In the genomic region with DNA sequence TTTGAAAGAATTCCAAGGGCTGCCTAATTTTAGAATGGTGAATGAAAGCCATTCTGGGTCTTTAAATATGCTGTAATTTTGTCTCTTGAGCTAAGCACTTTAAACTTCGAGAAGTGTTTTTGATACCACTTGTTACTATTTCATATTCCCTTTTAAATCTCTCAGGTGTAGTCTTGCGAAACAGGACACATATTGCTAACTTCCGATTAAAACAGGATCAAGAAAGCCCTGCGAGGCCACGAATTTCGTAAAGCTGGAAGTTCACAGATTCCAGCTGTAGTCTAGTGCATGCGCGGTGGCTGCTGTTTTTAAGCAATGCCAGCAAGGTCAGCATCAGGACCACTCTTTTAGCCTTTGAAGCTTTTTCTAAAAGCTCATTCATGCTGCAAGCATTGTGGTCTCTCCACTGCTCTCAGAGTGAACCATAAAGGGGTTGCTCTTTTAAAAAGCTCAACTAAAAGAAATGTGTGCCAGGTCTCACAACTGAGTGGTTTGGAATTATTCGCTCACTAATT, we compare ENCODE assay signal across 8 mouse cellular contexts. TPM values are rescaled to one million over a fixed set of nuclear protein-coding genes. Genes with fewer than 3 reads are reported as not detected.
DNase-seq lines count a peak whose midpoint lies in the region; ATAC-seq and TF ChIP-seq lines count a peak whose summit lies in the region.

No protein-coding gene starts in this region.

- H3K4me2 ChIP-seq in heart, embryonic 12.5 days = peak overlapping the region; percentile 70
- H3K4me2 ChIP-seq in embryonic facial prominence, embryonic 15.5 days (replicated peaks) = peak overlapping the region; percentile 58
- H3K4me2 ChIP-seq in intestine, postnatal 0 days (replicated peaks; ENCODE audit: low read depth) = peak overlapping the region; percentile 62

- H3K4me1 ChIP-seq in heart, embryonic 12.5 days (replicated peaks) = peaks cover 13% of the 10 kb centered on the region
- H3K4me1 ChIP-seq in embryonic facial prominence, embryonic 15.5 days = peaks cover 7% of the 10 kb centered on the region; the same call in 1 of the 2 replicates
- 0 out of 2 replicates have a peak, but pooled peaks cover 7% of the 10 kb centered on the region for H3K4me1 ChIP-seq in intestine, postnatal 0 days (replicated peaks; ENCODE audit: control insufficient read depth, insufficient read depth, low read length)

- peak overlapping the region; percentile 55 for H3K27ac ChIP-seq in heart, embryonic 12.5 days (ENCODE audit: poor library complexity, severe bottlenecking)
- peak overlapping the region; percentile 89 for H3K27ac ChIP-seq in embryonic facial prominence, embryonic 15.5 days (replicated peaks)
- peak overlapping the region; percentile 62; the same call in 1 of the 2 replicates for H3K27ac ChIP-seq in intestine, postnatal 0 days (ENCODE audit: low read depth, low read length)

- H3K27me3 ChIP-seq in heart, embryonic 12.5 days (replicated peaks) = no peaks in the 10 kb centered on the region
- no peaks in the 10 kb centered on the region for H3K27me3 ChIP-seq in embryonic facial prominence, embryonic 15.5 days
- H3K27me3 ChIP-seq in intestine, postnatal 0 days (replicated peaks; ENCODE audit: control insufficient read depth, insufficient read depth, low read length) = no peaks in the 10 kb centered on the region

- WGBS in heart, embryonic 12.5 days = 80% methylated on average over 9 of the region's 9 CpGs
- WGBS in embryonic facial prominence, embryonic 15.5 days = 72% methylated on average over 9 of the region's 9 CpGs
- WGBS in intestine, postnatal 0 days = 81% methylated on average over 9 of the region's 9 CpGs

- no peaks in the 10 kb centered on the region for H3K9me3 ChIP-seq in heart, embryonic 12.5 days (replicated peaks)
- H3K9me3 ChIP-seq in embryonic facial prominence, embryonic 15.5 days (replicated peaks) = no peaks in the 10 kb centered on the region
- H3K9me3 ChIP-seq in intestine, postnatal 0 days (ENCODE audit: control insufficient read depth) = no peaks in the 10 kb centered on the region

- 0 out of 2 replicates have a peak, but pooled peaks cover 6% of the 10 kb centered on the region for H3K36me3 ChIP-seq in heart, embryonic 12.5 days
- no peaks in the 10 kb centered on the region for H3K36me3 ChIP-seq in embryonic facial prominence, embryonic 15.5 days
- H3K36me3 ChIP-seq in intestine, postnatal 0 days (ENCODE audit: control insufficient read depth, insufficient read depth) = no peaks in the 10 kb centered on the region

- intact Hi-C loops in heart, postnatal 25 days (cut with DNase I) = no loop called here

- H3K4me3 ChIP-seq in heart, embryonic 12.5 days = peak overlapping the region; percentile 55
- peak overlapping the region; percentile 84 for H3K4me3 ChIP-seq in embryonic facial prominence, embryonic 15.5 days (replicated peaks)
- peak overlapping the region; percentile 52 for H3K4me3 ChIP-seq in intestine, postnatal 0 days (ENCODE audit: low read depth, low read length)

- no peak overlapping the region for H3K9ac ChIP-seq in heart, embryonic 12.5 days
- no peak overlapping the region for H3K9ac ChIP-seq in embryonic facial prominence, embryonic 15.5 days
- no peak overlapping the region for H3K9ac ChIP-seq in intestine, postnatal 0 days (ENCODE audit: low read depth, low read length)

- no peak for DNase-seq in heart, postnatal 25 days (ENCODE audit: low spot score)
- DNase-seq in lung, postnatal 10 days = peak; percentile 19
- DNase-seq in retina, embryonic 14.5 days (ENCODE audit: low spot score) = no peak
- no peak for DNase-seq in right cerebral cortex, adult 2 months (ENCODE audit: low spot score in 2 of 2)
- no peak for DNase-seq in left cerebral cortex, adult 8-10 months (ENCODE audit: low spot score in 2 of 2)

- no peak for TF ChIP-seq CTCF in intestine, postnatal 0 days (IDR thresholded peaks at IDR 0.05; ENCODE audit: low read depth)

- no peak for ATAC-seq in heart, embryonic 12.5 days (ENCODE audit: insufficient number of reproducible peaks, low FRiP score)
- no peak for ATAC-seq in embryonic facial prominence, embryonic 15.5 days (ENCODE audit: insufficient number of reproducible peaks, low FRiP score, low TSS enrichment, low read depth)
- no peak for ATAC-seq in intestine, postnatal 0 days

RNA-seq across cellular contexts. Expression of a gene that starts 0.8 kb away (rescaled TPM):
- polyA plus RNA-seq in heart, embryonic 12.5 days (2016; fragmentation: Nextera tagmentation; extraction: Ambion mirVana) = 18.4 and 20.4 TPM in 2 replicates
- total RNA-seq in heart, postnatal 25 days (2021) = 10 to 100 TPM in 1 of 2 experiments, 1 to 10 TPM in 1; 9.9 to 11.7 TPM
- 13.1 and 14.1 TPM in 2 replicates for polyA plus RNA-seq in embryonic facial prominence, embryonic 15.5 days (2015; fragmentation: Nextera tagmentation; extraction: Ambion mirVana)
- polyA plus RNA-seq in intestine, postnatal 0 days (2015; fragmentation: Nextera tagmentation; extraction: Ambion mirVana) = 5.6 and 6.2 TPM in 2 replicates
- total RNA-seq in left cerebral cortex, adult 8-10 months (2022) = 1 to 10 TPM; 6.3 to 6.5 (median 6.3) TPM

RNA-seq across cellular contexts. Expression of a gene that starts 26.1 kb away (rescaled TPM):
- polyA plus RNA-seq in heart, embryonic 12.5 days (2016; fragmentation: Nextera tagmentation; extraction: Ambion mirVana) = 0.51 TPM in 1 of 2 replicates, not detected in the other
- not detected for total RNA-seq in heart, postnatal 25 days (2021)
- 0.28 and 0.53 TPM in 2 replicates for polyA plus RNA-seq in embryonic facial prominence, embryonic 15.5 days (2015; fragmentation: Nextera tagmentation; extraction: Ambion mirVana)
- not detected in 2 replicates for polyA plus RNA-seq in intestine, postnatal 0 days (2015; fragmentation: Nextera tagmentation; extraction: Ambion mirVana)
- total RNA-seq in left cerebral cortex, adult 8-10 months (2022) = 1 to 10 TPM in 3 of 4 experiments, under 1 TPM in 1; 0.91 to 3.5 (median 2.1) TPM
